Mouse (Mus musculus) bone marrow, adult 2 months (tissue): Measurements from ENCODE around the gene Rpl19.

ENCODE experiments used
- CTCF ChIP-seq: fragments of 200-500 bp; IDR thresholded peaks from 2 replicates; pipeline ENCODE4 v1.5.1; 2011; ENCODE audit warnings: low read length, control low read depth; ENCODE audit not compliant: control insufficient read depth, insufficient read depth
- POLR2A ChIP-seq: fragments of 200-500 bp; IDR thresholded peaks from 2 replicates; pipeline ENCODE4 v1.6.1; 2011; ENCODE audit warnings: low read depth, mild to moderate bottlenecking, control low read depth, low read length, borderline replicate concordance; ENCODE audit not compliant: control insufficient read depth

GRCm38 (mm10) chr11:98005076-98005475 lies 21.4 kb upstream of the Rpl19 start:
- TF ChIP-seq CTCF = no peak
- TF ChIP-seq POLR2A = no peak
